Mouse (Mus musculus): ENCODE data around the gene Cd300a. TPM values are rescaled to one million over a fixed set of nuclear protein-coding genes. Genes with fewer than 3 reads are reported as not detected.

The Cd300a gene
- polyA plus RNA-seq, 2 experiments: 2.1 to 3.7 TPM

DNA sequence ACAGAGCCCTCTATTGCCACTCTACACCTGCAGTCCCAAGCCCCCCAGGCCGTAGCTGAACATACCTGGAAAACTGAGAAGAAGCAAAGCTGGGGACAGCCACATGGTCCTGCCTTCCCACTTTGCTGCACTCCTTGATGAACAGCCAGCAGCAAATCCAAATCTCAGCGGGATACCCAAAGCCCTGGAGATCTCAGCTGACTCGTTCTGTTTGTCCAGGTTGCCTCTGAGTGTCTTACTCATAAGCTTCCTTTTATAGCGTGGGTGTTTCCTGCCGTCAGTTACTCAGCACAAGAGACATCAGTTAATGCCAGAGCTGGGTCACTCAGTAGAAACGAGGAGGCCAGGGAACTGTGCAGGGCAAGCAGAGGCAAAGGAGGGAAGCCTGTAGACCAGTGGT is 44.3 kb downstream of the Cd300a start, which contains the start of gene Cd300lb:
Gene Cd300lb (minus strand): TSS at position 243 of the 400 bp plus-strand sequence.
- Histone ChIP-seq H3K9ac (replicated peaks) (no peak within 1 kb of the TSS), H3K4me1 (replicated peaks; ENCODE audit: control insufficient read depth in 2 of 2, insufficient read depth in 2 of 2, low read length in 1 of 2) (no peaks in the 10 kb centered on the region), H3K9me3 (ENCODE audit: control insufficient read depth, low read length) (no peaks in the 10 kb centered on the region), H3K27ac (no peak within 1 kb of the TSS), H3K36me3 (replicated peaks; ENCODE audit: control insufficient read depth, insufficient read depth, low read depth) (no peaks in the 10 kb centered on the region), H3K27me3 (ENCODE audit: control insufficient read depth, insufficient read depth, low read length) (no peaks in the 10 kb centered on the region), H3K4me2 (ENCODE audit: low read depth) (no peak within 1 kb of the TSS), H3K4me3 (ENCODE audit: insufficient read depth in 1 of 2, low read depth in 2 of 2, low read length in 2 of 2) (no peak within 1 kb of the TSS)
- 16% methylated on average over 6 of the region's 6 CpGs for WGBS (ENCODE audit: insufficient replicate concordance)
- ATAC-seq (ENCODE audit: insufficient read depth) (no peak), DNase-seq (ENCODE audit: low read depth in 3 of 3, low spot score in 3 of 3) (no peak)
- TF ChIP-seq CTCF (IDR thresholded peaks at IDR 0.05; ENCODE audit: low read depth) (no peak), EP300 (IDR thresholded peaks at IDR 0.05; ENCODE audit: low read depth) (no peak)

Other genes starting within 250 kb of the Cd300a start
- 758 and 1,654 TPM in 2 replicates for gene Rpl38, start 221.5 kb upstream of the Cd300a start, polyA plus RNA-seq (2012; rRNA removed)
- 899 and 926 TPM in 2 replicates for gene Rpl38, start 221.5 kb upstream of the Cd300a start, polyA plus RNA-seq (2014; fragmentation: Nextera tagmentation; extraction: Ambion mirVana)
- gene Ttyh2, start 214.6 kb upstream of the Cd300a start, polyA plus RNA-seq (2012; rRNA removed): 2.7 and 2.9 TPM in 2 replicates
- gene Ttyh2, start 214.6 kb upstream of the Cd300a start, polyA plus RNA-seq (2014; fragmentation: Nextera tagmentation; extraction: Ambion mirVana): 6.4 and 6.5 TPM in 2 replicates
- gene Dnaic2, start 162.6 kb upstream of the Cd300a start, polyA plus RNA-seq (2012; rRNA removed): 0.03 and 0.17 TPM in 2 replicates
- not detected in 2 replicates for gene Dnaic2, start 162.6 kb upstream of the Cd300a start, polyA plus RNA-seq (2014; fragmentation: Nextera tagmentation; extraction: Ambion mirVana)
- 0.09 and 0.10 TPM in 2 replicates for gene Kif19a, start 124.7 kb upstream of the Cd300a start, polyA plus RNA-seq (2012; rRNA removed)
- gene Kif19a, start 124.7 kb upstream of the Cd300a start, polyA plus RNA-seq (2014; fragmentation: Nextera tagmentation; extraction: Ambion mirVana): not detected in 2 replicates
- gene Btbd17, start 94.1 kb upstream of the Cd300a start, polyA plus RNA-seq (2012; rRNA removed): 0.10 TPM in 1 of 2 replicates, not detected in the other
- gene Btbd17, start 94.1 kb upstream of the Cd300a start, polyA plus RNA-seq (2014; fragmentation: Nextera tagmentation; extraction: Ambion mirVana): not detected in 2 replicates
- 0.04 TPM in 1 of 2 replicates, not detected in the other for gene Gpr142, start 91.1 kb upstream of the Cd300a start, polyA plus RNA-seq (2012; rRNA removed)
- gene Gpr142, start 91.1 kb upstream of the Cd300a start, polyA plus RNA-seq (2014; fragmentation: Nextera tagmentation; extraction: Ambion mirVana): not detected in 2 replicates
- gene Gprc5c, start 38.9 kb upstream of the Cd300a start, polyA plus RNA-seq (2012; rRNA removed): 4.8 and 5.0 TPM in 2 replicates
- gene Gprc5c, start 38.9 kb upstream of the Cd300a start, polyA plus RNA-seq (2014; fragmentation: Nextera tagmentation; extraction: Ambion mirVana): 8.0 and 9.8 TPM in 2 replicates
- 0.66 and 0.83 TPM in 2 replicates for gene Cd300lb, start 44.3 kb downstream of the Cd300a start, polyA plus RNA-seq (2012; rRNA removed)
- 0.67 and 1.5 TPM in 2 replicates for gene Cd300lb, start 44.3 kb downstream of the Cd300a start, polyA plus RNA-seq (2014; fragmentation: Nextera tagmentation; extraction: Ambion mirVana)
- 0.18 TPM in 1 of 2 replicates, not detected in the other for gene Cd300c, start 79.1 kb downstream of the Cd300a start, polyA plus RNA-seq (2012; rRNA removed)
- gene Cd300c, start 79.1 kb downstream of the Cd300a start, polyA plus RNA-seq (2014; fragmentation: Nextera tagmentation; extraction: Ambion mirVana): not detected in 2 replicates
- gene Cd300ld, start 99.9 kb downstream of the Cd300a start, polyA plus RNA-seq (2012; rRNA removed): 0.75 and 0.89 TPM in 2 replicates
- gene Cd300ld, start 99.9 kb downstream of the Cd300a start, polyA plus RNA-seq (2014; fragmentation: Nextera tagmentation; extraction: Ambion mirVana): 0.63 and 1.1 TPM in 2 replicates
- gene Cd300c2, start 111.8 kb downstream of the Cd300a start, polyA plus RNA-seq (2012; rRNA removed): 3.7 and 4.8 TPM in 2 replicates
- gene Cd300c2, start 111.8 kb downstream of the Cd300a start, polyA plus RNA-seq (2014; fragmentation: Nextera tagmentation; extraction: Ambion mirVana): 7.6 and 7.8 TPM in 2 replicates
- not detected in 2 replicates for gene Cd300ld2, start 126.2 kb downstream of the Cd300a start, polyA plus RNA-seq (2012; rRNA removed)
- not detected in 2 replicates for gene Cd300ld2, start 126.2 kb downstream of the Cd300a start, polyA plus RNA-seq (2014; fragmentation: Nextera tagmentation; extraction: Ambion mirVana)
- gene Cd300ld4, start 137.0 kb downstream of the Cd300a start, polyA plus RNA-seq (2012; rRNA removed): 0.09 and 0.10 TPM in 2 replicates
- not detected in 2 replicates for gene Cd300ld4, start 137.0 kb downstream of the Cd300a start, polyA plus RNA-seq (2014; fragmentation: Nextera tagmentation; extraction: Ambion mirVana)
- 0.13 TPM in 1 of 2 replicates, not detected in the other for gene Cd300ld5, start 147.7 kb downstream of the Cd300a start, polyA plus RNA-seq (2012; rRNA removed)
- gene Cd300ld5, start 147.7 kb downstream of the Cd300a start, polyA plus RNA-seq (2014; fragmentation: Nextera tagmentation; extraction: Ambion mirVana): not detected in 2 replicates
- gene Cd300ld3, start 158.4 kb downstream of the Cd300a start, polyA plus RNA-seq (2012; rRNA removed): 0.27 and 0.63 TPM in 2 replicates
- not detected in 2 replicates for gene Cd300ld3, start 158.4 kb downstream of the Cd300a start, polyA plus RNA-seq (2014; fragmentation: Nextera tagmentation; extraction: Ambion mirVana)
- 0.44 and 0.56 TPM in 2 replicates for gene Cd300e, start 172.1 kb downstream of the Cd300a start, polyA plus RNA-seq (2012; rRNA removed)
- gene Cd300e, start 172.1 kb downstream of the Cd300a start, polyA plus RNA-seq (2014; fragmentation: Nextera tagmentation; extraction: Ambion mirVana): 0.22 and 0.29 TPM in 2 replicates
- gene Rab37, start 201.4 kb downstream of the Cd300a start, polyA plus RNA-seq (2012; rRNA removed): 1.5 and 1.7 TPM in 2 replicates
- gene Rab37, start 201.4 kb downstream of the Cd300a start, polyA plus RNA-seq (2014; fragmentation: Nextera tagmentation; extraction: Ambion mirVana): 1.8 and 2.0 TPM in 2 replicates
- gene Cd300lf, start 244.0 kb downstream of the Cd300a start, polyA plus RNA-seq (2012; rRNA removed): 1.5 and 1.6 TPM in 2 replicates
- gene Cd300lf, start 244.0 kb downstream of the Cd300a start, polyA plus RNA-seq (2014; fragmentation: Nextera tagmentation; extraction: Ambion mirVana): 0.97 and 1.1 TPM in 2 replicates

All from liver, embryonic 14.5 days (tissue).